Mouse (Mus musculus): ENCODE data around the gene Wdr60.

DNA sequence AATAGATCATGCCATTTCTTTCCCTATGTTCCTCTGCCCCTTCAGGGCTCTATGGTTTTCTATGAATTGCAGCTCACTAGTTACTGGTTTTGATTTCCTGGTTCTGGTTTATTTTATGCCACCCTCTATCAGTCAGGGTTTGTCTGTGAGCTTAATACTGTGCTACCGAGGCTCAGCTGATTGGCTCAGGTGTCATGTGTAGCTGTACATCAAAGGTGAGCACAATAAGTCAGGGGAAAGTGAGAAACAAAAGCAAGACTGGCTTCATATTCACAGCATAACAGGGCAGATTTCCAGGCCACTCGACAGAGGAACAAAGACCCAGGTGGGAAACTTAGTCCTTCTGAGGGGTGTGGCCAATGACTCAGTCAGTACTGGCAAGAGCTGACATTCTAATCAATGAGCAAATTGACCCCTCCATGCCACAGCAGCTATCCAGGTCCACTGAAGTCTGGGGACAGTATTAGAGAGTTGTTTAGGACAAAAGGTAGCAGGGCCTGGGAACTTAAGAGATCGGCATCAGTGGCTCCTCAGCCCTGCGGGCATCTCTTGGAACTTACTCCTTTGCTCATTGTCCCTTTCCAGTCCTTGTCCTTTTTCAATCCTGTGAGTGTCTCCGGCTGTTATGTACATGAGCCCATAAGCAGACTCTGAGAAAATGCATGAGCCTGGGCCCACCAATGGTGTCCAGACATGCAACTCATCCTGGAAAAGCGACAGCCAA, 79.4 kb downstream of the Wdr60 start:
- TF ChIP-seq CTCF (conservative IDR thresholded peaks at IDR 0.05 in 1 of 2, IDR thresholded peaks at IDR 0.05 in 1 of 2; ENCODE audit: low read depth in 2 of 2, low read length in 2 of 2) (no peak), KAT2A (IDR thresholded peaks at IDR 0.05; ENCODE audit: insufficient replicate concordance, low read length) (no peak), USF1 (IDR thresholded peaks at IDR 0.05; ENCODE audit: low read depth, low read length) (no peak), TCF12 (IDR thresholded peaks at IDR 0.05; ENCODE audit: low read depth, low read length) (no peak), POLR2A (IDR thresholded peaks at IDR 0.05; ENCODE audit: low read depth, low read length) (no peak), E2F4 (IDR thresholded peaks at IDR 0.05; ENCODE audit: insufficient replicate concordance, low read depth, low read length) (no peak), EP300 (IDR thresholded peaks at IDR 0.05; ENCODE audit: low read length) (no peak)

Data from CH12.LX (cell line).